In genomic region chr6:14901183-14901970, GRCm38 (mm10) we compare ENCODE assay signal across 8 mouse cellular contexts. TPM values are rescaled to one million over a fixed set of nuclear protein-coding genes. Genes with fewer than 3 reads are reported as not detected.
DNase-seq lines count a peak whose midpoint lies in the region; ATAC-seq and TF ChIP-seq lines count a peak whose summit lies in the region.

Gene Foxp2 (plus strand): TSS chr6:14901349.

- TF ChIP-seq EP300 in lung, postnatal 0 days (IDR thresholded peaks at IDR 0.05): no peak; the same call in 1 of the 2 replicates

- TF ChIP-seq CTCF in kidney, postnatal 0 days (IDR thresholded peaks at IDR 0.05; ENCODE audit: low read depth): no peak
- TF ChIP-seq CTCF in lung, postnatal 0 days (IDR thresholded peaks at IDR 0.05): no peak

- DNase-seq in Muller cell, postnatal 12 days (ENCODE audit: inconsistent ontology term): peak; percentile 74
- DNase-seq in kidney, postnatal 0 days (ENCODE audit: low spot score): peak; percentile 59
- DNase-seq in lung, postnatal 0 days (ENCODE audit: low spot score): peak; percentile 82
- DNase-seq in right cerebral cortex, postnatal 14 days: peak; percentile 45
- DNase-seq in MN1 (ENCODE audit: low spot score): no peak

- H3K4me3 ChIP-seq in embryonic facial prominence, embryonic 13.5 days: peak within 1 kb of the TSS; percentile 69
- H3K4me3 ChIP-seq in heart, embryonic 12.5 days: peak within 1 kb of the TSS; percentile 82
- H3K4me3 ChIP-seq in kidney, postnatal 0 days (replicated peaks; ENCODE audit: low read depth, low read length): peak within 1 kb of the TSS; percentile 54
- peak within 1 kb of the TSS; percentile 65 for H3K4me3 ChIP-seq in lung, postnatal 0 days (ENCODE audit: low read depth, low read length)

- H3K9ac ChIP-seq in embryonic facial prominence, embryonic 13.5 days: peak within 1 kb of the TSS; percentile 81
- peak within 1 kb of the TSS; percentile 82 for H3K9ac ChIP-seq in heart, embryonic 12.5 days
- H3K9ac ChIP-seq in kidney, postnatal 0 days (ENCODE audit: low read depth, low read length): peak within 1 kb of the TSS; percentile 54
- H3K9ac ChIP-seq in lung, postnatal 0 days (replicated peaks; ENCODE audit: low read depth): peak within 1 kb of the TSS; percentile 68

- H3K27ac ChIP-seq in embryonic facial prominence, embryonic 13.5 days: peak within 1 kb of the TSS; percentile 55
- peak within 1 kb of the TSS; percentile 81 for H3K27ac ChIP-seq in heart, embryonic 12.5 days (ENCODE audit: poor library complexity, severe bottlenecking)
- 0 out of 2 replicates have a peak within 1 kb of the TSS, but pooled peaks have one; percentile 8 for H3K27ac ChIP-seq in kidney, postnatal 0 days
- peak within 1 kb of the TSS; percentile 95 for H3K27ac ChIP-seq in lung, postnatal 0 days (ENCODE audit: low read length)

- no peaks in the 10 kb centered on the region for H3K9me3 ChIP-seq in embryonic facial prominence, embryonic 13.5 days
- H3K9me3 ChIP-seq in heart, embryonic 12.5 days (replicated peaks): no peaks in the 10 kb centered on the region
- no peaks in the 10 kb centered on the region for H3K9me3 ChIP-seq in kidney, postnatal 0 days (replicated peaks; ENCODE audit: low read length)
- no peaks in the 10 kb centered on the region for H3K9me3 ChIP-seq in lung, postnatal 0 days (ENCODE audit: low read length)

- under 1% methylated on average over 78 of the region's 80 CpGs for WGBS in embryonic facial prominence, embryonic 13.5 days
- under 1% methylated on average over 80 of the region's 80 CpGs for WGBS in heart, embryonic 12.5 days
- under 1% methylated on average over 73 of the region's 80 CpGs for WGBS in kidney, postnatal 0 days
- WGBS in lung, postnatal 0 days: under 1% methylated on average over 60 of the region's 80 CpGs

- peak; percentile 49 for ATAC-seq in CD4-positive, CD25-positive, alpha-beta regulatory T cell, adult 4 months
- peak; percentile 52 for ATAC-seq in embryonic facial prominence, embryonic 13.5 days (ENCODE audit: insufficient number of reproducible peaks, insufficient read depth, low FRiP score, low TSS enrichment, low read depth)
- ATAC-seq in heart, embryonic 12.5 days (ENCODE audit: insufficient number of reproducible peaks, low FRiP score): peak; percentile 66
- peak; percentile 68 for ATAC-seq in kidney, postnatal 0 days (replicated peaks; ENCODE audit: low FRiP score, low read depth)
- peak; percentile 73 for ATAC-seq in lung, postnatal 0 days

- H3K4me1 ChIP-seq in embryonic facial prominence, embryonic 13.5 days: peaks cover 27% of the 10 kb centered on the region
- H3K4me1 ChIP-seq in heart, embryonic 12.5 days (replicated peaks): peaks cover 20% of the 10 kb centered on the region
- H3K4me1 ChIP-seq in kidney, postnatal 0 days (replicated peaks; ENCODE audit: insufficient read depth, low read length): peaks cover 5% of the 10 kb centered on the region; the same call in 1 of the 2 replicates
- H3K4me1 ChIP-seq in lung, postnatal 0 days (ENCODE audit: insufficient read depth, low read depth, low read length): peaks cover 9% of the 10 kb centered on the region; the same call in 1 of the 2 replicates

- peak within 1 kb of the TSS; percentile 94 for H3K4me2 ChIP-seq in embryonic facial prominence, embryonic 13.5 days
- H3K4me2 ChIP-seq in heart, embryonic 12.5 days: peak within 1 kb of the TSS; percentile 82
- peak within 1 kb of the TSS; percentile 94 for H3K4me2 ChIP-seq in kidney, postnatal 0 days (ENCODE audit: low read length)
- H3K4me2 ChIP-seq in lung, postnatal 0 days (replicated peaks; ENCODE audit: low read depth, low read length): peak within 1 kb of the TSS; percentile 83

- H3K27me3 ChIP-seq in embryonic facial prominence, embryonic 13.5 days: peaks cover 55% of the 10 kb centered on the region
- no peaks in the 10 kb centered on the region; the same call in 1 of the 2 replicates for H3K27me3 ChIP-seq in heart, embryonic 12.5 days (replicated peaks)
- H3K27me3 ChIP-seq in kidney, postnatal 0 days (ENCODE audit: insufficient read depth, low read length): peaks cover 23% of the 10 kb centered on the region
- H3K27me3 ChIP-seq in lung, postnatal 0 days (replicated peaks; ENCODE audit: insufficient read depth, low read length): no peaks in the 10 kb centered on the region

- H3K36me3 ChIP-seq in embryonic facial prominence, embryonic 13.5 days: no peaks in the 10 kb centered on the region
- H3K36me3 ChIP-seq in heart, embryonic 12.5 days: no peaks in the 10 kb centered on the region
- no peaks in the 10 kb centered on the region for H3K36me3 ChIP-seq in kidney, postnatal 0 days (ENCODE audit: insufficient read depth, low read length)
- no peaks in the 10 kb centered on the region for H3K36me3 ChIP-seq in lung, postnatal 0 days (ENCODE audit: insufficient read depth, low read length)

RNA-seq across cellular contexts. Expression of gene Foxp2, which starts in this region (rescaled TPM):
- under 1 TPM; 0.27 to 0.34 TPM for polyA plus RNA-seq in CD4-positive, CD25-positive, alpha-beta regulatory T cell, adult 4 months (2017; shearing (Covaris generic))
- polyA plus RNA-seq in embryonic facial prominence, embryonic 13.5 days (2015; fragmentation: Nextera tagmentation; extraction: Ambion mirVana): 10.3 and 10.7 TPM in 2 replicates
- 14.2 and 14.5 TPM in 2 replicates for polyA plus RNA-seq in heart, embryonic 12.5 days (2016; fragmentation: Nextera tagmentation; extraction: Ambion mirVana)
- polyA plus RNA-seq in kidney, postnatal 0 days (2015; fragmentation: Nextera tagmentation; extraction: Ambion mirVana): 2.4 and 2.5 TPM in 2 replicates
- 9.8 and 12.4 TPM in 2 replicates for polyA plus RNA-seq in lung, postnatal 0 days (2015; fragmentation: Nextera tagmentation; extraction: Ambion mirVana)

Comparison
In these comparisons a context has a peak if more than half of its experiments do, and no peak if none do; other contexts are left out.
1. Peak in ATAC-seq in CD4-positive, CD25-positive, alpha-beta regulatory T cell, adult 4 months; RNA of the gene not detected or under 1 TPM.
2. H3K27ac ChIP-seq: peak in every context shown above with its lines; median percentile 95 in lung, postnatal 0 days; 81 in heart, embryonic 12.5 days; 55 in embryonic facial prominence, embryonic 13.5 days; 8 in kidney, postnatal 0 days.